Mouse (Mus musculus) midbrain, embryonic 16.5 days (tissue): Measurements from ENCODE around the gene Lpin3. TPM values are rescaled to one million over a fixed set of nuclear protein-coding genes. Genes with fewer than 3 reads are reported as not detected.

Source experiments
- polyA plus RNA-seq: library from polyadenylated mRNA; unstranded; fragments of >200 nt; fragmentation: Nextera tagmentation; extraction: Ambion mirVana; gene quantifications from 2 replicates; pipeline ENCODE4 v1.2.1, GENCODE M21; 2015

The Lpin3 gene
- polyA plus RNA-seq, 1 experiment from 2014 or later: 0.33 TPM

Other genes starting within 250 kb of the Lpin3 start
- 68.7 and 76.8 TPM in 2 replicates for gene Top1, start 234.8 kb upstream of the Lpin3 start, polyA plus RNA-seq
- 52.1 and 57.3 TPM in 2 replicates for gene Plcg1, start 149.4 kb upstream of the Lpin3 start, polyA plus RNA-seq
- gene Zhx3, start 7.7 kb upstream of the Lpin3 start, polyA plus RNA-seq: 21.1 and 22.6 TPM in 2 replicates
- 0.58 and 0.65 TPM in 2 replicates for gene Emilin3, start 31.7 kb downstream of the Lpin3 start, polyA plus RNA-seq
- 30.8 and 36.9 TPM in 2 replicates for gene Chd6, start 228.4 kb downstream of the Lpin3 start, polyA plus RNA-seq